Mouse (Mus musculus) myocyte (in vitro differentiated cells): ENCODE measurements at regions not wholly inside any gene's neighbourhood (a gene's known extent, or its start where the extent isn't known, plus 50 kb on each side); places are given as distances from the start of the nearest gene placed in this dataset.

Source experiments
- H3K27me3 ChIP-seq: one replicate; pipeline ENCODE4 v1.6.1; 2011; ENCODE audit not compliant: control insufficient read depth, insufficient read depth, insufficient read length
- H3K36me3 ChIP-seq: one replicate; pipeline ENCODE4 v1.6.1; 2011; ENCODE audit not compliant: control insufficient read depth, insufficient read depth
- H3K4me2 ChIP-seq: one replicate; pipeline ENCODE4 v1.6.1; 2011; ENCODE audit warnings: low read depth, control low read depth
- H3K4me3 ChIP-seq: one replicate; pipeline ENCODE4 v1.5.1; 2011; ENCODE audit warnings: mild to moderate bottlenecking, control low read depth, moderate library complexity
- H3K79me2 ChIP-seq: one replicate; pipeline ENCODE4 v1.6.1; 2011; ENCODE audit not compliant: control insufficient read depth, insufficient read depth
- H3ac ChIP-seq: one replicate; pipeline ENCODE4 v1.6.1; 2011; ENCODE audit not compliant: control insufficient read depth, insufficient read length
- CEBPB ChIP-seq: IDR thresholded peaks from 2 replicates; pipeline ENCODE4 v1.6.1; 2011; ENCODE audit warnings: mild to moderate bottlenecking, moderate library complexity; ENCODE audit not compliant: poor library complexity, insufficient read depth, severe bottlenecking
- E2F4 ChIP-seq: IDR thresholded peaks from one replicate; pipeline ENCODE4 v1.6.1; 2011; ENCODE audit warnings: mild to moderate bottlenecking, control low read depth, moderate library complexity; ENCODE audit not compliant: insufficient read depth
- MAX ChIP-seq: IDR thresholded peaks from one replicate; pipeline ENCODE4 v1.6.1; 2011; ENCODE audit warnings: low read depth, mild to moderate bottlenecking, control low read depth
- MYOD1 ChIP-seq, 3 experiments: IDR thresholded peaks; one replicate each; pipeline ENCODE4 v1.6.1; 2011; ENCODE audit warnings: control low read depth in 2 of 3, low read depth in 2 of 3, mild to moderate bottlenecking in 2 of 3, moderate library complexity in 1 of 3; ENCODE audit not compliant: insufficient read length in 2 of 3, control insufficient read depth in 1 of 3
- MYOG ChIP-seq, 3 experiments: IDR thresholded peaks; one replicate each; pipeline ENCODE4 v1.6.1; 2011; ENCODE audit warnings: control low read depth in 2 of 3, low read depth in 2 of 3, mild to moderate bottlenecking in 2 of 3; ENCODE audit not compliant: insufficient read length in 2 of 3, control insufficient read depth in 1 of 3, insufficient read depth in 1 of 3
- POLR2A ChIP-seq: IDR thresholded peaks from one replicate; pipeline ENCODE4 v1.6.1; 2011; ENCODE audit warnings: low read depth, mild to moderate bottlenecking, control low read depth, moderate library complexity; ENCODE audit not compliant: insufficient read length
- POLR2AphosphoS2 ChIP-seq: IDR thresholded peaks from one replicate; pipeline ENCODE4 v1.6.1; 2011; ENCODE audit warnings: low read depth, control low read depth; ENCODE audit not compliant: insufficient read length
- REST ChIP-seq: IDR thresholded peaks from one replicate; pipeline ENCODE4 v1.6.1; 2011; ENCODE audit warnings: mild to moderate bottlenecking, control low read depth, moderate library complexity; ENCODE audit not compliant: insufficient read depth, insufficient read length
- SRF ChIP-seq: IDR thresholded peaks from one replicate; pipeline ENCODE4 v1.6.1; 2011; ENCODE audit warnings: low read depth; ENCODE audit not compliant: control insufficient read depth, insufficient read length
- TCF12 ChIP-seq: IDR thresholded peaks from one replicate; pipeline ENCODE4 v1.6.1; 2011; ENCODE audit warnings: mild to moderate bottlenecking, control low read depth; ENCODE audit not compliant: poor library complexity, insufficient read depth, severe bottlenecking
- TCF3 ChIP-seq: IDR thresholded peaks from one replicate; pipeline ENCODE4 v1.6.1; 2011; ENCODE audit warnings: low read depth, control low read depth; ENCODE audit not compliant: insufficient read length
- USF1 ChIP-seq: IDR thresholded peaks from one replicate; pipeline ENCODE4 v1.6.1; 2011; ENCODE audit warnings: low read depth, mild to moderate bottlenecking, control low read depth, moderate library complexity

- no peaks in the 10 kb centered on the region for H3K36me3 ChIP-seq
- no peak overlapping the region for H3K4me2 ChIP-seq
- no peaks in the 10 kb centered on the region for H3K27me3 ChIP-seq
- no peak overlapping the region for H3ac ChIP-seq
- TF ChIP-seq E2F4 (no peak), TCF12 (no peak), SRF (no peak), MYOG (IDR thresholded peaks at IDR 0.05; ENCODE audit: control insufficient read depth in 1 of 3, insufficient read depth in 1 of 3, insufficient read length in 2 of 3, low read depth in 2 of 3) (no peak), MYOD1 (IDR thresholded peaks at IDR 0.05; ENCODE audit: control insufficient read depth in 1 of 3, insufficient read length in 2 of 3, low read depth in 2 of 3) (no peak), MAX (no peak)
- H3K79me2 ChIP-seq = no peaks in the 10 kb centered on the region
- no peak overlapping the region for H3K4me3 ChIP-seq
Measured at GRCm38 (mm10) chr19:19987255-19987654, 403.5 kb downstream of the Anxa1 start.

GRCm38 (mm10) chr19:19978816-19979215, 411.9 kb downstream of the Anxa1 start:
- no peaks in the 10 kb centered on the region for H3K36me3 ChIP-seq
- H3K79me2 ChIP-seq = no peaks in the 10 kb centered on the region
- H3ac ChIP-seq = no peak overlapping the region
- no peak for TF ChIP-seq POLR2A
- no peak overlapping the region for H3K4me3 ChIP-seq
- H3K4me2 ChIP-seq = no peak overlapping the region
- no peaks in the 10 kb centered on the region for H3K27me3 ChIP-seq

DNA sequence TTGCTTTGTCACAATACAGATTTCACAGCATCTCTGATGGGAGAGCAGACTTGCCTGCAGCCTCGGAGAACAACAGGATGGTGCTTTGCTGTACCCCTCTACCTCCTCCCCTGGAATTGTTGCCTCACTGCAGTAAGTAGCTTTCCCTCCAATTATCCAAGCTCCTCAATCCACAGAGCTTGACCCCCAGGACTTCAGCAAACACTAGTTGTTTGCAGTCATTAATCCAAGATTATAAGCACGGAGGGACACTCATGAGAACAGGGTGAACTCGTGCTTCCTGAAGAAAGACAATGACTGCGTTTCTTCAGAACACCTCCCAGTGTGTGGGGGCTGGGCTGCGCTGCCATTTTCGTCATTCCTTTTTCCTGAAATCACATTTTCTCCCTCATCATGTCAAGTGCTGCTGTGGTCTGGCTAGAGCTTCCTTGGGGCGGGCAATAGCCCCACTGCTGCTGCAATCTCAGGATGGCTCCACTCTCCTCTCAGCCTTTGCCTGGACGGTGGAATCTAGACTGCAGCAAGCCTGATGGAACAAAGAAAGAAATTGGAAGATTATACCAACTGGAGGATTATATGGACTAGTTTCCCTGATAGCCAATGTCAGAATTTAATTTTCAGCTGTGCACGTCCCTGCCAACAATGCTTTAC, 413.0 kb downstream of the Anxa1 start:
- no peak overlapping the region for H3ac ChIP-seq
- no peaks in the 10 kb centered on the region for H3K36me3 ChIP-seq
- no peaks in the 10 kb centered on the region for H3K79me2 ChIP-seq
- TF ChIP-seq TCF3 (no peak), REST (no peak), CEBPB (no peak), SRF (no peak), MYOG (IDR thresholded peaks at IDR 0.05; ENCODE audit: control insufficient read depth in 1 of 3, insufficient read depth in 1 of 3, insufficient read length in 2 of 3, low read depth in 2 of 3) (no peak), E2F4 (no peak), TCF12 (no peak), POLR2A (no peak), MAX (no peak), MYOD1 (IDR thresholded peaks at IDR 0.05; ENCODE audit: control insufficient read depth in 1 of 3, insufficient read length in 2 of 3, low read depth in 2 of 3) (no peak), POLR2AphosphoS2 (no peak), USF1 (no peak)
- no peaks in the 10 kb centered on the region for H3K27me3 ChIP-seq
- H3K4me2 ChIP-seq = no peak overlapping the region
- H3K4me3 ChIP-seq = no peak overlapping the region

GRCm38 (mm10) chr19:19976776-19977175, 414.0 kb downstream of the Anxa1 start:
- Histone ChIP-seq H3ac (no peak overlapping the region), H3K4me3 (no peak overlapping the region), H3K79me2 (no peaks in the 10 kb centered on the region), H3K27me3 (no peaks in the 10 kb centered on the region), H3K4me2 (no peak overlapping the region), H3K36me3 (no peaks in the 10 kb centered on the region)
- TF ChIP-seq MYOD1 (IDR thresholded peaks at IDR 0.05; ENCODE audit: control insufficient read depth in 1 of 3, insufficient read length in 2 of 3, low read depth in 2 of 3) (no peak), POLR2A (no peak), MAX (no peak)

DNA sequence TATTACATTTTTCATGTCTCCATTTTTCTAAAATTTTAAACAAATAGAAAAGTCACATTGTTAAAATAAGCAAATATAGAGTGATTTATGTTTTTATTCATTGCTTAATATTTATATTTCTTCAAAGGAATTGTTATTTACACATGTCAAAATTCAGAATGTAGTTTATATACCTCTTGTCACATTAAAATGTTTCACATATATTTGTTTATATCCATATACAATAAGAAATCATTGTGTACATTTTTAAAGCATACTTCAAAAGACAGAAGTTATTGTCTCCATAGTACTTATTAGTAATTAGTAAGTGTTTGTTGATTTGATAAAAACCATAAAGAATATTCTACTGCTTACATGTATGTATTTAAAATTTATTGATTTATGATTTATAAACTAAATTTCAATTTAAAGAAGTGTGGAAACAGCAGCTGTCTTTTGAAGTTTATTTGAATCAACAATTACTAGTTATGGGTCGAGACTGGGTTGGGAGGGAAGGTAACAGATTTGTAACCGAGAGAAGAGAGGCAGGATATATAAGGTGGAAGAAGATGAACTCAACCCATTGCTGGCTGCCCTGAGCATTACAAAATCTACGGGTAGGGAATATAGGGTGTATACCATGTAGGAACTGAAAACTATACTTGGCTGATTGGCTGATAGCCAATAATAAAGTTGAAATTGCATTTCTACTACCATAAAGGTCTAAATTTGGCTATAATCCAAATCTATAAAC, 420.8 kb downstream of the Anxa1 start:
- Histone ChIP-seq H3K4me3 (no peak overlapping the region), H3K4me2 (no peak overlapping the region), H3ac (no peak overlapping the region), H3K36me3 (no peaks in the 10 kb centered on the region), H3K79me2 (no peaks in the 10 kb centered on the region), H3K27me3 (no peaks in the 10 kb centered on the region)
- TF ChIP-seq TCF12 (no peak), REST (no peak), TCF3 (no peak), CEBPB (no peak), SRF (no peak), E2F4 (no peak), MYOG (IDR thresholded peaks at IDR 0.05; ENCODE audit: control insufficient read depth in 1 of 3, insufficient read depth in 1 of 3, insufficient read length in 2 of 3, low read depth in 2 of 3) (no peak), USF1 (no peak), MYOD1 (IDR thresholded peaks at IDR 0.05; ENCODE audit: control insufficient read depth in 1 of 3, insufficient read length in 2 of 3, low read depth in 2 of 3) (no peak), MAX (no peak), POLR2AphosphoS2 (no peak), POLR2A (no peak)
